Mouse (Mus musculus) testis, adult 2 months (tissue): ENCODE results near the gene Dtnb.

Experiments used
- CTCF ChIP-seq: fragments of 200-500 bp; IDR thresholded peaks from 2 replicates; pipeline ENCODE4 v1.5.1; 2012; ENCODE audit warnings: low read depth, mild to moderate bottlenecking, inconsistent platforms, low read length, moderate library complexity; ENCODE audit not compliant: control insufficient read depth, insufficient read depth, insufficient replicate concordance
- POLR2A ChIP-seq: fragments of 200-500 bp; IDR thresholded peaks from 2 replicates; pipeline ENCODE4 v1.6.1; 2012; ENCODE audit warnings: low read depth, mild to moderate bottlenecking, inconsistent platforms, low read length, moderate library complexity; ENCODE audit not compliant: control insufficient read depth

DNA sequence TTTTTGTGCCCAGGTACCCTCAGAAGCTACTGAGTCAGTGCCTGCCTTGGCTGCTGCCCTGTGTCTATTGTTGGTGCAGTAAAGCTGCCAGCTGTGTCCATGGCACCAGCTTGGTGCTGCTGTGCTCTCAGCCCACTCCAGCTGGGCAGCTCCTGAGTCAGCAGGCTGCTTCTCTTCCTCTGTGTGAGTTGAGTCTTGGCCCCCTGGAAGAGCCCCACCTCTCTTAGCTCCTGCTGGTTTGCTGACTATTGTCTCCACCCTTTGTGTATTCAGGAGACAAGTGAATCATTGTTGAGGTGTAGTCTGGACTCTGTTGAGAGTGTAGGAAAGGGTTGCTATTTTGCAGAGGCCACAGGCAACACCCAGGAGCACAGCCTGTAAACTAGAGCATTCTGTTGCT lies 90.5 kb downstream of the Dtnb start:
- TF ChIP-seq POLR2A (no peak), CTCF (no peak)
